Mouse (Mus musculus): ENCODE measurements around the gene S1pr5.
"Not testable (repeated sequence)": the region's sequence is repeated elsewhere in the genome, so short reads cannot be mapped to it uniquely, and the experiment has no call there.

The S1pr5 gene

GRCm38 (mm10) chr9:21265611-21266010 is 17.4 kb upstream of the S1pr5 start:
- no peak for DNase-seq

GRCm38 (mm10) chr9:21265000-21265561 is 16.8 kb upstream of the S1pr5 start, which contains the start of gene Atg4d:
Atg4d (plus strand) TSS chr9:21265293.
- DNase-seq, result peak; percentile 99

GRCm38 (mm10) chr9:21264272-21264999 is 16.2 kb upstream of the S1pr5 start:
- DNase-seq, result no peak

- no peak for DNase-seq
These were observed 13.6 kb upstream of the S1pr5 start for GRCm38 (mm10) chr9:21261831-21262230.

- DNase-seq, result no peak
These were observed 12.3 kb upstream of the S1pr5 start for GRCm38 (mm10) chr9:21260491-21261040.

- DNase-seq, result not testable (repeated sequence)
These were observed 8.1 kb upstream of the S1pr5 start for GRCm38 (mm10) chr9:21256349-21256748.

GRCm38 (mm10) chr9:21254690-21255089 is 6.4 kb upstream of the S1pr5 start:
- no peak for DNase-seq

- no peak for DNase-seq
These were observed 3.0 kb upstream of the S1pr5 start for GRCm38 (mm10) chr9:21251116-21251735.

- DNase-seq, result no peak
These were observed 2.3 kb upstream of the S1pr5 start for GRCm38 (mm10) chr9:21250509-21250908.

- no peak for DNase-seq
These were observed 1.6 kb upstream of the S1pr5 start for GRCm38 (mm10) chr9:21249629-21250508.

- no peak for DNase-seq
These were observed 1.9 kb downstream of the S1pr5 start for GRCm38 (mm10) chr9:21246342-21246741.

GRCm38 (mm10) chr9:21245113-21245487 is 3.1 kb downstream of the S1pr5 start:
- no peak for DNase-seq

- peak; percentile 72 for DNase-seq
These were observed 3.7 kb downstream of the S1pr5 start for GRCm38 (mm10) chr9:21244428-21245112.

GRCm38 (mm10) chr9:21243826-21244427 is 4.3 kb downstream of the S1pr5 start:
- DNase-seq, result peak; percentile 82

- DNase-seq, result peak; percentile 79
These were observed 6.9 kb downstream of the S1pr5 start for GRCm38 (mm10) chr9:21241343-21241742.

- no peak for DNase-seq
These were observed 8.8 kb downstream of the S1pr5 start for GRCm38 (mm10) chr9:21239465-21239848.

- DNase-seq, result peak; percentile 77
These were observed 9.3 kb downstream of the S1pr5 start, which contains the start of gene Keap1 for GRCm38 (mm10) chr9:21238733-21239464. Keap1 (minus strand) TSS chr9:21239361.

GRCm38 (mm10) chr9:21238004-21238732 is 10.1 kb downstream of the S1pr5 start:
- no peak for DNase-seq

- DNase-seq, result no peak
These were observed 10.8 kb downstream of the S1pr5 start for GRCm38 (mm10) chr9:21237368-21238003.

- DNase-seq, result no peak
These were observed 11.3 kb downstream of the S1pr5 start for GRCm38 (mm10) chr9:21236991-21237367.
